Mouse (Mus musculus) ovary, postnatal 10 days (tissue): Measurements from ENCODE around the gene Jade2.

Experiments used
- DNase-seq: peaks from one replicate; pipeline ENCODE4 v3.0.0; 2022; ENCODE audit warnings: low spot score

Jade2 gene

GRCm38 (mm10) chr11:51857081-51857671, at the start of gene Jade2:
Gene Jade2 (minus strand): TSS chr11:51857653.
- DNase-seq = no peak

DNA sequence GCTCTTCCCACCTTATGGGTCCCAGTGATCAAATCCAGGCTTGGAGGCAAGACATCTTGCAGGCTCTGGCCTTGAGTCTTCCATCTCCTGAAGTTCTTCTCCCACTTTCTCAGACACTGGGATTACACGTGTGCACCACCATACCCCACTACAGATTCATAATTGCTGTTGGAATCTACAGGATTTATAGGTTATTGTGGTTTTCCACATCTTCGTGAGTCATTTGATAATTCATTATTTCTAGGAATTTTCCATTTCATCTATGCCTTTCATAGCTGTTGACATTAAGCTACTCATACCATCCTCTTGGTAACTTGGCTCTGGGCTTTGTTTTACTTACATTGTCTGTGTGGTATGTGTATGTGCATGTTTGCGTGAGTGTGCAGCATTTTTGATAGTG, 46.8 kb upstream of the Jade2 start:
- no peak for DNase-seq

DNA sequence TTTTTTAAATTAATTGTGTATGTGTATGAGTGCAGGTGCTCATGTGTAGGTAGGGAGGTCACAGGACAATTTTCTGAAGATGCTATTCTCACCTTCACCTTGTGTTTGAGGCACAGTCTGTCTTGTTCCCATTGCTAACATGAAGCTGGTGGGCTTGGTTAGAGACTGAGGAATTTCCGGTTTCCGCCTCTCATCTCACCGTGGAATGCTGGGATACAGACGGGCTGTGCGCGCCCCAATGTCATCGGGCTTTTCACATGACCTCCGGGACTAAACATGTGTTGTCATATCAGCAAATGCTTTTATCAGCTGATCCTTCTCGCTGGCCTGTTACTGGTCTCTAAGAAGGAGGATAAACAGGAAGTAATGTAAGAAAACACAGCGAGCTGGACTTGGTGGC, 42.2 kb upstream of the Jade2 start:
- DNase-seq = no peak

DNA sequence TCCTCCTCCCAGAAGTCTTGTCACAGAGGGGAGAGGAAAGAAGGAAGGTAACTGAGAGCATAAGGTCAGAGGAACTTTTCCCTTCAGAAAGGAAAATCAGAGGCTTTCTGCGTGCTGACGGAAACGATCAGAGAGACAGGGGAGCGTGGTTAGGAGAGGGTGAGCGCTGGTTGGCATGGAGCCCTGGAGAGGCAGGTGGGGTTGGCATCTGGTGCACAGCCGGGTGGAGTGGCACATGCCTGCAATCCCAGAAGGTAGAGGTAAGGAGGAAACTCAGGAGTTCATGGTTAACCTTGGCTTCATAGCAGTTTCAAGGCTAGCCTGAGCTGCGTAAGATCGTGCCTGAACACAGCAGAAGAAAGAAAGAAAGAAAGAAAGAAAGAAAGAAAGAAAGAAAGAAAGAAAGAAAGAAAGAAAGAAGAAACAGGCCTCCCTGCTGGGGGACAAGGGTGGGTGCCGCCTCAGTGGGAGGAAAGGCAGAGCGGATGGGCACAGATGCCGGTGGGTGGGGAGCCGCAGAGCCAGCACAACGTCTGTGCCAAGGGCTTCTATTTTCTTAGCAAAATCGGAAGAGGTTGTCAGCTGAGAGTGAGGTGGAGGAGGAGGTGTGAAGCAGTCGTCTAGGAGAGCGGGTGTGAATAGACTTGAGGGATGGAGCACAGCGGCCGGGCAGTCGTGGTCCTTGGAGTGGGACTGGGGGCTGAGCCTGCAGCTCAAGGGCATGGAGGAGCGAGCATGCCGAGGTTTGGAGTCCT, 41.0 kb upstream of the Jade2 start:
- no peak for DNase-seq

DNA sequence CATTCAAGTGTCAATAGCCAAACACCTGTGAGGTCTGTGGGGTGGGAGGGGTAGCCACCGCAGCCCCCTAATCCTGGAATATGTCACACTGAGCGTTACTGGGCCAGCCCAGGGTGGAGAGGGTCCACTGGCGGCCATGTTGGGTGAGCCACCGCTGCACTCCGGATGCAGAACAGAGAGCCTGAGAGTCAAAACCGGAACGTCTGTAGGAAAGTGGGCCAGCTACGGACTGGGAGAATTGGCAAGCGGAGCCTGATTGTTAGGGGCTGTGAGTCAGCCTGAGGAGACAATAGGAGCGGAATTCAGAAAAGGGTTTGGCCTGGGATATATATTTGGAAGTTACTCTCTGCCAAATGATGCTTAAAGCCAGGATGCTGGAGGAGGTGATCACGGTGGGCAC, 39.9 kb upstream of the Jade2 start:
- DNase-seq = no peak

DNA sequence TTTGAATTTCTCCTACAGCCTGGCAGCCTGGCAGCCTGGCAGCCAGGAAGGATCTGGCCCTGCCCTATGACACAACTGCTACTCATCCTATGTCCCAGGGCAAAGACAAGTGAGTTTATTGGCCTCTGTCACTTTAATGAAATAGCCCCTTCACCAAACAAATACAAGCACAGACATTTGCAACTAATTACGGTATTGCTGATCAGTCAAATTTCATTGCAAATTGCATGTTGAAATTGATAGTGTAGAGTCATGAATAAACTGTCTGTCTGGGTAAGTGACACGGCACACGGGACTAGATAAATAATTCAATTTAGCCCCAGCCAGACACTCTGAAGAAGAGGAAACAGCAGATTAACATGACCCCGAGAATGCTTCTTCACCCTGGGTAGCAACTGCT, 38.6 kb upstream of the Jade2 start:
- no peak for DNase-seq

DNA sequence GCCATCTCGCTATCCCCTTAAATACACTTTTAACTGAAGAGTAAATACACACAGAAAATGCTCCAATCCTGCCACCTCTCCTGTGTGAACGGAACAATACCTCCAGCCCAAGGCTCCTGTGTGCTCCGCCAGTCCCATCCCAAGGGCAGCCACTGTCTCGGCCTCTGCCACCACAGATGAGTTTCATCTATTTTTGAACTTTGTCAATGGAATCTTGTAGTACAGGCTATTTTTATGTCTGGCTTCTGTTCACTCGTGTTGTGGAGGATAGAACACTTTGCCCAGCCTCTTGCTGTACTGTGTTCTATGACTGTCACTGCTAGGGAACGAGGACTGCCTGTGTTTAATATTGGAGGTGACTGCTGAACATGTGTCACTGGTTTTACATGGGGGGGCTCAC, 28.2 kb upstream of the Jade2 start:
- DNase-seq = no peak

DNA sequence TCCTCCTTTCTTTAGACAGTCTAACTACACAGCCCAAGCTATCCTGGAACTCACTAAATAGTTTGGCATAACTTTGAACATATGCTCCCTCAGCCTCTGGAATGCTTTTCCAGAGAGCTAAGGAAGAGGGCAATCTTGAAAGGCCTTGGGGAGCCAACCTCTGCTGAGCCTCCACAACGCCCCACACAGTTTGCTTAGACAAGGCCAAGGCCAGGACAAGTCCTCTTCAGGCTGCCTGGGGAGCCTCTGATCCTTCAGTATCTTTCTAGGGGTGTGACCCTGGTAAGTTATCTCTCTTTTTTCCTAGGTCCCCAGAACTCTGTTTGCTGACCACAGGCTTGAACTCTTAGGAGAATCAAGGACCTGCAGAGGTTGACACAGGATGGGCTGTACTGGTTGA, 26.6 kb upstream of the Jade2 start:
- DNase-seq = no peak

DNA sequence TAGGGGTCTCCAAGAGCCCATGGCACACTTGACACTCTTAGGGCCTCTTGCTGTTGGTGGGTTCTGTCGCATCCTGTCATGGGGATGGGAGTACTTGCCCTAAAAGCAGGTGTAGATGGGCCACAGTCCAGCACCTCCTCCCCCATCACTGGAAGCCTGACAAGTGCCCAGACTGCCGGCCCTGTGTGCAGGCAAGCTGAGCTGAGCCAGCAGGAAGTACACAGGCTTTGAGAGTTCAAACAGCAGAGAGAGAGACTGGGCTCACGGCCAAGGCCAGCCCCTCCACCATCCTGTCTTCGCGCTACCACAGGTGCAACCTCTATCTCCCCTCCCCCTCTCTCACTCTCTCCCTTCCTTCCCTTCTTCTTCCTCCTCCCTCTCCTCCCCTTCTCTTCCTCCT, 26.2 kb upstream of the Jade2 start:
- no peak for DNase-seq

DNA sequence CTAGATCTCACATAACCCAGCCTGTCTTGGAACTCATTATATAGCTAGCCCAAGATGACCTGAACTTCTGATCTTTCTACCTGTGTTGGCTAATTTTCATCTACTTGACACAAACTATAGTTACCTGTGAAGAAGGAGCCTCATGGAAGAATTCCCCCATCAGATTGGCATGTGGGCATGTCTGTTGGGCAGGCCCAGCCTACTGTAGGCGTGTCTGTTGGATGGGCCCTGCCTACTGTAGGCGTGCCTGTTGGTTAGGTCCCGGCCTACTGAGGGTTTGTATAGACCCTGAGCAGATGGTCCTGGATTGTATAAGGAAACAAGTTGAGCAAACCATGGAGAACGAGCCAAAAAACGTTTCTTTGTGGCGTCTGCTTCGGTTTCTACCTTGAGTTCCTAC, 24.3 kb upstream of the Jade2 start:
- DNase-seq = no peak

DNA sequence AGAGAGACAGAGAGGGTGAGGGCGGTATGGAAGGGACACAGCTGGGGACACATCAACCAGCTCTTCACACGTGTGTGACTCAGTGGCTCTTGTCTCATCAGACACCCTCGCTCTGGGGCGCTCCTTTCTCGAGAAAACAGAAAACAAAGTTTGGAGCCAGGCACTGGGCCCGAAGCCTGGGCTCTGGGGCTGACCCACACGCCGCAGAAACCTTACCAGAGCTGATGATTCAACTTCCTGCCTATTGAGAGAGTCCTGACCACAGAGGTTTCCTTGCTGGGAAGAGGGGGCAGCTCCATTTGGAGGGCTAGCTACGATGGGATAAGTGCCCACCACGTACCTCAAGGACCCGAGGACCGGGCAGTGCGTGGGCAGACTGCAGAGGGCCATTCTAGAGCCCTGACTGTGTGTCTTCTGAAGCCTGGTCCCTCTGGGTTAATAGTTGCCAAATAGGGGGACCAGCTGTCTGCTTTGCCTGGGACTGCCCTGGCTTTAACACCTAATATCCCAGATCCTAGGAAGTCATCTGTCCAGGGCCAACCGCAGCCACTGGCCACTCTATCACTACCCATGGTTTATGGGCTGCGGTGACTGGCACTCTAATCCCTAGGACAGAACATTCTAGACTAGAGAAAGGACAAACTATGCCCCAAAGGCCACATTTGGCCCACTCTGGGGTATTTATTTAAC, 23.7 kb upstream of the Jade2 start:
- no peak for DNase-seq

DNA sequence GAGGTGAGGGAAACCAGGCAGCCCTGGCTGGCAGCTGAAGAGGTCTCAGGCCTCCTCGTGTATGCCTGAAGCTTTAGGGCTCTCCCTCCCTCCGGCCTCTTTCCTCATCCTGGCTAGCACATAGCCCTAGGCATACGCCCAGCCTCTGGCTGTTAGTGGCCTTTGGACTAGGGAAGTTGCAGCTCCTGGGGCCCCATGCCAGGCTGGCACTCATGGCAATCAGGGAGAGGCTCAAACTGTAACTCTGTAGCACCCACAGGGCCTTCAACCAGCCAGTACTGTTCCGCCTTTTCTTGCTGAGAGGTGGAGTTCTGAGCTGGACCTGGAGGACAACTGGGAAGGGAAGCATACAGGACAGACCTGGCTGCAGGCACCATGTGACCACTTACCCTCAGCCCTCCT, 19.5 kb upstream of the Jade2 start:
- DNase-seq = no peak

GRCm38 (mm10) chr11:51875792-51876195, 18.3 kb upstream of the Jade2 start:
- DNase-seq = no peak

DNA sequence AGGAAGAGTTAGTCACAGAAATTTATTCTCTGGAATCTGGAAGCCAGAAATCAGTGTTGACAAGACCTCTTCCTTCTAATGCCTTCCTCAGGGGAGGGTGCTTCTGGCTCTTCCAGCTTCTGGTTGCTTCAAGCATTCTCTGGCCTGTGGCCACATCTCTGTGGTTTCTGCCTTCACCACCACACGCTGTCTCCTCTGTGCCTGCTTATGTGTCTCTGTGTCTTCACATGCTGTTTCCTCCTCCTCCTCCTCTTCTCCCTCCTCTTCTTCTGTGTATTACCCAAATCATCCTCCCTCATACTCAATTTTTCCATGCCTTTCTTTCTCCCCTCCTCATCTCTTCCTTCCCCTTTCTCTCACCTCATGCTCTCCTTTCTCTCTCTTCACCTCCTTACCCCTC, 17.6 kb upstream of the Jade2 start:
- no peak for DNase-seq

GRCm38 (mm10) chr11:51874266-51875036, 17.0 kb upstream of the Jade2 start:
- no peak for DNase-seq

- DNase-seq = no peak
Observed at GRCm38 (mm10) chr11:51873141-51873540, 15.7 kb upstream of the Jade2 start.

- no peak for DNase-seq
Observed at GRCm38 (mm10) chr11:51867261-51867660, 9.8 kb upstream of the Jade2 start.

GRCm38 (mm10) chr11:51866020-51866419, 8.6 kb upstream of the Jade2 start:
- DNase-seq = no peak

DNA sequence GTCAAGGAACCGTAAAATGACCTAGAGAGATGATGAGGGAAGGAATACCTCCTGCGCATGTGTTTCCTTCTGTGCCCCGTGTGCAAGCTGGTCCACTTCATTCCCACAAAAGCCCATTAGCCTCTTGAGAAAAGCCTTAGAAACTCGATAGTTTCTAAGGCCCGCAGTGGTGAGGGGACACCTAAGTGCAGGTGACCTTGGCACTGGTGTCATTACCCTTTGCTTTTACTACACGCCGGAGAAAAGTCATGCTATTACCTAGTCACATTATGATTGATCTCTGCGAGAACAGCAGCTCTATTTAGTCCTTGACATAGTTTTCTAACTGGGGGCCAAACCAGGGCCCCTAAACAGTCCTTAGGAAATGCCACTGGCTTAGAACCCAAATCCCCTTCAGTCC, 3.2 kb upstream of the Jade2 start:
- DNase-seq = no peak

- DNase-seq = no peak
Observed at GRCm38 (mm10) chr11:51859561-51859960, 2.1 kb upstream of the Jade2 start.

DNA sequence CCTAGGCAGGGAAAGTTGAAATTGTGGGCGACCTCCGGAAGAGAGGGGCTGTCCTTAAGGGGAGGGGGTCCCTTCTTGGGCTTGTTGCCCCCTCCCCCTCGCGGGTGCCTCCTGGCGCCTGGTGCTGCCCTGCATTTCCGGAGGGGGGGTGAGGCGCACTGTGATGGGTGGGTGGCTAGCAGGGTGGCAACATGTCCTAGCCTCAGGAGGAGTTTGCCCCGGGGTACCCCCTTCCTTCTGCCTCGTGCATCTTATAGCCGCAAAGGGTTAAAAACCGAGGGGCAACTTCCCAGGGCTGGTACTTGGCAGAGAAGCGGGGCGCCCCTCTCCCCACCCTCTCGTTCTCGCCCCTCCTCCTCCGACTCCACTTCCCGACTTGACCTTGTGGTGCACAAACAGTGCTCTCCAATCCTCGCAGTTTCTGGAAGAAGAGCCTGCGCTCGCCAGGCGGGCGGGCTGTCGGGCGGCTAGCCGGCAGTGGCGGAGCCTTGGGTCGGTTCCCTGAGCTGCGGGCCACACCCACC, 1.1 kb upstream of the Jade2 start:
- peak; percentile 60 for DNase-seq

DNA sequence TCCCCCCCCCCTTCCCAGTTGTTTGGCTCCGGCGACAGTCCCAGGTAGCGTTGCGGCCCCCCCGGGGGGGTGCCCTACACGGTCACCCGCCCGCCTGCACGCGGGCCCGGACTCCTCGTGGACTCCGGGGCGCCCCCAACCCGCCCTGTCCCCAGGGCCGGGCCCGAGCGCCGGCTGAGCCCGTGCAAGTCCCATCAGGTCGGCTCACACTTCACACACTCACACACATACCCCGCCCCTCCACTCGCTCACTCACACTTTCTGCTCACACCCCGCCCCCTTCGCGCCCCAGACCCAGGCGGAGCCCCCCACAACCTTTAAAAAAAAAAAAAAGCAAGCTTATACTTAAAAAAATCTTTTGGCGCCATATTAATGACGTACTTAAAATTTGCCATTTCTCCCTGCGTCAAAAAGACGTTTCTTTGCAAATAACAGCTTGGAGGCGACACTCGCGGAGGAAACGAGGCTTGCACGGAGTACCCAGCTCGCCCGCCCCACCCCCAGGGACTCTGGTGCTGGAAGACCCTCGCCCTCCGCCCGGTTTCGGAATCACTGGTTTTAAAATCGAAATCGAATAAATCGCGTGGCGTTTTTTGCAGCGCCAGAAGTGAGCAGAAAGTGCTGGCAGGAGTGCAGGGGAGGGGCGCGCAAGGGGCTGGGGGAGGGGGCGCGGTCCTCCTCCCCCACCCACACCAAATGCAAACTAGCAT, 520 bp upstream of the Jade2 start:
- peak; percentile 49 for DNase-seq
